Comparison of ENCODE assay signal across 8 mouse cellular contexts in genomic region chr9:47935299-47935698, GRCm38 (mm10).
DNase-seq lines count a peak whose midpoint lies in the region; ATAC-seq and TF ChIP-seq lines count a peak whose summit lies in the region.
"Had no signal": no experiment of that assay in that cellular context is flagged by ENCODE, and none has a peak within 500 bp of the region (broad histone marks: within the 10 kb centered on the region; RNA-seq: fewer than 3 reads in every experiment).

No protein-coding gene starts in this region.

- no peak for TF ChIP-seq POLR2A in CH12.LX (IDR thresholded peaks at IDR 0.05; ENCODE audit: low read depth, low read length)

- TF ChIP-seq RAD21 in CH12.LX (IDR thresholded peaks at IDR 0.05; ENCODE audit: low read depth, low read length): peak; percentile 34

- no peak for ATAC-seq in hindbrain, postnatal 0 days
- ATAC-seq in hindbrain, embryonic 16.5 days: no peak
- ATAC-seq in embryonic facial prominence, embryonic 11.5 days (replicated peaks; ENCODE audit: insufficient number of reproducible peaks, low FRiP score, low TSS enrichment, low read depth): no peak

- no peaks in the 10 kb centered on the region for H3K27me3 ChIP-seq in hindbrain, postnatal 0 days (ENCODE audit: insufficient read depth, low read length)
- H3K27me3 ChIP-seq in hindbrain, embryonic 16.5 days (replicated peaks; ENCODE audit: control insufficient read depth, insufficient read depth, low read length): no peaks in the 10 kb centered on the region
- no peaks in the 10 kb centered on the region for H3K27me3 ChIP-seq in CH12.LX (replicated peaks)
- no peaks in the 10 kb centered on the region for H3K27me3 ChIP-seq in embryonic facial prominence, embryonic 11.5 days (ENCODE audit: control insufficient read depth, insufficient read depth, low read length)

- dilution Hi-C loops in CH12.LX (cut with MboI; ENCODE audit: extremely low pct_ligation_motif_present, extremely low pct_unique_long_range_greater_than_20kb, low sequenced_read_pairs): no loop called here

- H3K79me2 ChIP-seq in CH12.LX (replicated peaks; ENCODE audit: control insufficient read depth, extremely low read depth, insufficient read depth, poor library complexity, severe bottlenecking): no peaks in the 10 kb centered on the region

- H3K4me2 ChIP-seq in hindbrain, postnatal 0 days (ENCODE audit: low read depth, low read length): no peak overlapping the region
- H3K4me2 ChIP-seq in hindbrain, embryonic 16.5 days (ENCODE audit: low read length): no peak overlapping the region
- no peak overlapping the region for H3K4me2 ChIP-seq in CH12.LX (ENCODE audit: insufficient read depth, low read depth, poor library complexity, severe bottlenecking)
- H3K4me2 ChIP-seq in embryonic facial prominence, embryonic 11.5 days (ENCODE audit: low read depth, low read length): no peak overlapping the region

- no peak for TF ChIP-seq EP300 in CH12.LX (IDR thresholded peaks at IDR 0.05; ENCODE audit: low read length)

- H3K4me3 ChIP-seq in hindbrain, postnatal 0 days (ENCODE audit: low read length): no peak overlapping the region
- no peak overlapping the region for H3K4me3 ChIP-seq in hindbrain, embryonic 16.5 days (ENCODE audit: low read length)
- H3K4me3 ChIP-seq in CH12.LX (replicated peaks in 1 of 3; ENCODE audit: low read depth in 2 of 3, low read length in 2 of 3, poor library complexity in 1 of 3): no peak overlapping the region
- H3K4me3 ChIP-seq in embryonic facial prominence, embryonic 11.5 days (ENCODE audit: low read depth, low read length): no peak overlapping the region

- H3K27ac ChIP-seq in hindbrain, postnatal 0 days: no peak overlapping the region
- H3K27ac ChIP-seq in hindbrain, embryonic 16.5 days (ENCODE audit: low read depth, low read length): no peak overlapping the region
- no peak overlapping the region for H3K27ac ChIP-seq in CH12.LX (ENCODE audit: insufficient read depth, low read depth)
- H3K27ac ChIP-seq in embryonic facial prominence, embryonic 11.5 days (replicated peaks; ENCODE audit: low read depth, low read length): no peak overlapping the region

- 76% methylated on average over 2 of the region's 2 CpGs for WGBS in hindbrain, postnatal 0 days
- 87% methylated on average over 2 of the region's 2 CpGs for WGBS in hindbrain, embryonic 16.5 days
- 79% methylated on average over 2 of the region's 2 CpGs for WGBS in embryonic facial prominence, embryonic 11.5 days

- H3K9ac ChIP-seq in hindbrain, postnatal 0 days (replicated peaks; ENCODE audit: low read length): no peak overlapping the region
- H3K9ac ChIP-seq in hindbrain, embryonic 16.5 days (ENCODE audit: low read depth, low read length): no peak overlapping the region
- no peak overlapping the region for H3K9ac ChIP-seq in CH12.LX (ENCODE audit: insufficient read depth, low read depth)
- H3K9ac ChIP-seq in embryonic facial prominence, embryonic 11.5 days (replicated peaks; ENCODE audit: low read length): no peak overlapping the region

- in situ Hi-C loops in CH12.LX (cut with MboI; ENCODE audit: low pct_ligation_motif_present, low pct_unique_long_range_greater_than_20kb, low sequenced_read_pairs): no loop called here

- DNase-seq in hindbrain, postnatal 0 days (ENCODE audit: low spot score): no peak
- DNase-seq in 3T3-L1 (ENCODE audit: low read depth, low spot score) (peak; percentile 11), CH12.LX (ENCODE audit: extremely low read depth) (peak; percentile 19)
- DNase-seq in embryonic facial prominence, embryonic 11.5 days (ENCODE audit: low spot score): peak; percentile 20
- DNase-seq in layer of hippocampus, postnatal 25 days (ENCODE audit: extremely low spot score in 1 of 2, low spot score in 1 of 2): no peak
- no peak for DNase-seq in right cerebral cortex, postnatal 4 days
- DNase-seq: cerebellum, adult 11 months had no signal

- no peaks in the 10 kb centered on the region for H3K4me1 ChIP-seq in hindbrain, postnatal 0 days (ENCODE audit: insufficient read depth, low read length)
- no peaks in the 10 kb centered on the region; the same call in none of the 2 replicates for H3K4me1 ChIP-seq in hindbrain, embryonic 16.5 days (ENCODE audit: control insufficient read depth, insufficient read depth, low read depth, low read length)
- H3K4me1 ChIP-seq in CH12.LX (ENCODE audit: control insufficient read depth in 1 of 2, insufficient read depth in 2 of 2): no peaks in the 10 kb centered on the region
- H3K4me1 ChIP-seq in embryonic facial prominence, embryonic 11.5 days (ENCODE audit: control insufficient read depth, insufficient read depth, low read length): no peaks in the 10 kb centered on the region

- no peaks in the 10 kb centered on the region for H3K9me3 ChIP-seq in hindbrain, postnatal 0 days (ENCODE audit: low read length)
- no peaks in the 10 kb centered on the region for H3K9me3 ChIP-seq in hindbrain, embryonic 16.5 days (ENCODE audit: control insufficient read depth, low read length)
- peaks cover 61% of the 10 kb centered on the region for H3K9me3 ChIP-seq in CH12.LX (replicated peaks; ENCODE audit: low read length)
- H3K9me3 ChIP-seq in embryonic facial prominence, embryonic 11.5 days (replicated peaks; ENCODE audit: control insufficient read depth, low read length): no peaks in the 10 kb centered on the region

- H3K36me3 ChIP-seq in hindbrain, postnatal 0 days (ENCODE audit: insufficient read depth, low read length): no peaks in the 10 kb centered on the region
- H3K36me3 ChIP-seq in hindbrain, embryonic 16.5 days (ENCODE audit: control insufficient read depth, insufficient read depth, low read length): no peaks in the 10 kb centered on the region
- no peaks in the 10 kb centered on the region for H3K36me3 ChIP-seq in CH12.LX (replicated peaks in 1 of 2; ENCODE audit: control insufficient read depth in 1 of 2, insufficient read depth in 1 of 2, low read length in 1 of 2)
- no peaks in the 10 kb centered on the region for H3K36me3 ChIP-seq in embryonic facial prominence, embryonic 11.5 days (replicated peaks; ENCODE audit: control insufficient read depth, insufficient read depth, low read depth, low read length)

- TF ChIP-seq CTCF in hindbrain, postnatal 0 days (IDR thresholded peaks at IDR 0.05; ENCODE audit: low read depth): peak; percentile 58
- peak; percentile 49 to 50 for TF ChIP-seq CTCF in CH12.LX (conservative IDR thresholded peaks at IDR 0.05 in 1 of 2, IDR thresholded peaks at IDR 0.05 in 1 of 2; ENCODE audit: low read depth in 2 of 2, low read length in 2 of 2)

TF ChIP-seq in CH12.LX, 34 proteins besides CTCF, POLR2A, EP300 and RAD21:
- TF ChIP-seq SMC3 (IDR thresholded peaks at IDR 0.05; ENCODE audit: low read depth, low read length) (peak; percentile 27), ZMIZ1 (IDR thresholded peaks at IDR 0.05; ENCODE audit: low read depth, low read length) (no peak)

Comparison
In these comparisons a context has a peak if more than half of its experiments do, and no peak if none do; other contexts are left out.
1. DNase-seq: peak in 3T3-L1 (single experiment), CH12.LX (single experiment) and embryonic facial prominence, embryonic 11.5 days (single experiment); none in hindbrain, postnatal 0 days (single experiment), layer of hippocampus, postnatal 25 days (0 of 2) and right cerebral cortex, postnatal 4 days (single experiment).